Mouse (Mus musculus) brain, embryonic 14.5 days (tissue): ENCODE data around the gene Tmem91.

Experiments
- CTCF ChIP-seq: fragments of 200-500 bp; IDR thresholded peaks from 2 replicates; pipeline ENCODE4 v1.5.1; 2012; ENCODE audit warnings: inconsistent platforms, mild to moderate bottlenecking, moderate library complexity, borderline replicate concordance; ENCODE audit not compliant: insufficient read depth, insufficient read length; ENCODE audit errors: extremely low read depth
- POLR2A ChIP-seq: fragments of 200-500 bp; IDR thresholded peaks from 2 replicates; pipeline ENCODE4 v1.6.1; 2012; ENCODE audit warnings: mild to moderate bottlenecking, inconsistent platforms, borderline replicate concordance; ENCODE audit not compliant: poor library complexity, insufficient read depth, insufficient read length, severe bottlenecking; ENCODE audit errors: extremely low read depth

- TF ChIP-seq CTCF, result no peak
- no peak for TF ChIP-seq POLR2A
Observed at GRCm38 (mm10) chr7:25699851-25700250, 24.9 kb upstream of the Tmem91 start.
